Mouse (Mus musculus): Measurements from ENCODE around the gene Zfp467.

The Zfp467 gene

GRCm38 (mm10) chr6:48412662-48413061 lies 33.0 kb downstream of the Zfp467 start:
- in situ Hi-C loops (cut with MboI; ENCODE audit: unreplicated experiment in 2 of 2): no loop called here

- in situ Hi-C loops (cut with MboI; ENCODE audit: unreplicated experiment in 2 of 2): no loop called here
Measured at GRCm38 (mm10) chr6:48412147-48412546, 33.5 kb downstream of the Zfp467 start.

GRCm38 (mm10) chr6:48411193-48412092 lies 34.2 kb downstream of the Zfp467 start:
- in situ Hi-C loops (cut with MboI; ENCODE audit: unreplicated experiment in 2 of 2): no loop called here

GRCm38 (mm10) chr6:48410551-48410950 lies 35.1 kb downstream of the Zfp467 start:
- in situ Hi-C loops (cut with MboI; ENCODE audit: unreplicated experiment in 2 of 2): no loop called here

GRCm38 (mm10) chr6:48409726-48410343 lies 35.8 kb downstream of the Zfp467 start:
- in situ Hi-C loops (cut with MboI; ENCODE audit: unreplicated experiment in 2 of 2): no loop called here

- in situ Hi-C loops (cut with MboI; ENCODE audit: unreplicated experiment in 2 of 2): no loop called here
Measured at GRCm38 (mm10) chr6:48404071-48404470, 41.6 kb downstream of the Zfp467 start.

GRCm38 (mm10) chr6:48399906-48400305 lies 45.7 kb downstream of the Zfp467 start:
- in situ Hi-C loops (cut with MboI; ENCODE audit: unreplicated experiment in 2 of 2): no loop called here

GRCm38 (mm10) chr6:48397336-48397735 lies 48.3 kb downstream of the Zfp467 start:
- in situ Hi-C loops (cut with MboI; ENCODE audit: unreplicated experiment in 2 of 2): no loop called here

GRCm38 (mm10) chr6:48396686-48397085 lies 48.9 kb downstream of the Zfp467 start:
- in situ Hi-C loops (cut with MboI; ENCODE audit: unreplicated experiment in 2 of 2): no loop called here

GRCm38 (mm10) chr6:48396008-48396595 lies 49.5 kb downstream of the Zfp467 start:
- in situ Hi-C loops (cut with MboI; ENCODE audit: unreplicated experiment in 2 of 2): no loop called here

GRCm38 (mm10) chr6:48395105-48396007 lies 50.3 kb downstream of the Zfp467 start, which contains the start of gene Krba1:
TSS of gene Krba1 (plus strand) at chr6:48395586.
- in situ Hi-C loops (cut with MboI; ENCODE audit: unreplicated experiment in 2 of 2): no loop called here

GRCm38 (mm10) chr6:48393811-48394210 lies 51.8 kb downstream of the Zfp467 start:
- in situ Hi-C loops (cut with MboI; ENCODE audit: unreplicated experiment in 2 of 2): no loop called here

GRCm38 (mm10) chr6:48388221-48388620 lies 57.4 kb downstream of the Zfp467 start:
- in situ Hi-C loops (cut with MboI; ENCODE audit: unreplicated experiment in 2 of 2): no loop called here

Measured in v-Abl transformed pro-B cells (cell line).